In genomic region chr6:72352636-72353405, GRCm38 (mm10) we compare ENCODE assay signal across 1 mouse cellular context.
TF ChIP-seq lines count a peak whose summit lies in the region.

No protein-coding gene starts in this region.

TF ChIP-seq in CH12.LX, 34 proteins besides CTCF, POLR2A, EP300 and RAD21 (continued from another document):
- TF ChIP-seq UBTF (IDR thresholded peaks at IDR 0.05; ENCODE audit: low read depth, low read length), result no peak
- TF ChIP-seq SMC3 (IDR thresholded peaks at IDR 0.05; ENCODE audit: low read depth, low read length), result no peak
- TF ChIP-seq SIN3A (IDR thresholded peaks at IDR 0.05; ENCODE audit: low read length), result no peak
- no peak for TF ChIP-seq JUN (IDR thresholded peaks at IDR 0.05; ENCODE audit: insufficient read depth, low read depth, low read length)
- TF ChIP-seq ZNF384 (IDR thresholded peaks at IDR 0.05; ENCODE audit: low read depth, low read length), result no peak
- no peak for TF ChIP-seq MXI1 (IDR thresholded peaks at IDR 0.05; ENCODE audit: low read depth, low read length)
- no peak for TF ChIP-seq TBP (conservative IDR thresholded peaks at IDR 0.05; ENCODE audit: low read depth, low read length)
- TF ChIP-seq ZMIZ1 (IDR thresholded peaks at IDR 0.05; ENCODE audit: low read depth, low read length), result no peak
- TF ChIP-seq MEF2A (IDR thresholded peaks at IDR 0.05; ENCODE audit: borderline replicate concordance, low read depth, low read length), result no peak
- TF ChIP-seq NELFE (IDR thresholded peaks at IDR 0.05; ENCODE audit: low read depth, low read length), result no peak
- TF ChIP-seq USF2 (conservative IDR thresholded peaks at IDR 0.05; ENCODE audit: low read depth, low read length), result no peak
- no peak for TF ChIP-seq KAT2A (IDR thresholded peaks at IDR 0.05; ENCODE audit: insufficient replicate concordance, low read length)
TF ChIP-seq in CH12.LX: peak in this region for 0.
